23 mouse cellular contexts compared by ENCODE assay signal in the genomic region with DNA sequence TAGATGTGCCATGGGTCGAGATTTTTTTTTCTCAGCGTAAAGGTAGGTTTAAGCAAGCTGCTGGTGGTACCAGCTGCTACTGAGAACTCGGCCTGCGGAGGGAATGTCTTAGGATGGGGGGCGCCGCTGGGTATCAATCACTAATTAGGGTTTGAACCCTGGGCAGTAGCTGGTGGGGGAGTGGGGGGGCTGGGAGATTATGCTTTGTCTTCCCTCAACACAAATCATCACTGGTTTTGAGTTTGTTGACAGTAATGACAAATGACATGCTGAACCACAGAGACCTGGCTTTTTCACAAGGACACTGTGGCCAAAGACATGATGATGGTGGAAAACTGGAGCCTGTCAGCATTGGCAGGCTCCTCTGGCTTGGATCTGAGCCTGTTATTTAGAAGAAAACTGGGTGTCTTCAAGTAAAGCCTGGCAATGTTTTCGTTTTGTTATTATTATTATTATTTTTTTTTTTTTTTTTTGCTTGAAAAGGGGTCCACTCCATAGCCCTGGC.
"Had no signal": no experiment of that assay in that cellular context is flagged by ENCODE, and none has a peak within 500 bp of the region (broad histone marks: within the 10 kb centered on the region; RNA-seq: fewer than 3 reads in every experiment).

No protein-coding gene starts in this region.

- H3K27me3 ChIP-seq: limb, embryonic 12.5 days; limb, embryonic 15.5 days; liver, embryonic 12.5 days; liver, embryonic 15.5 days; lung, embryonic 15.5 days; megakaryocyte, embryonic 14.5 days; midbrain, embryonic 13.5 days; neural tube, embryonic 13.5 days; stomach, embryonic 15.5 days had no signal

- DNase-seq: kidney, adult 2 months; kidney, postnatal 25 days; left cerebral cortex, postnatal 4 days; lung, adult 18-20 months; lung, postnatal 10 days; lung, postnatal 36 days; right cerebral cortex, postnatal 25 days; spleen, adult 18-20 months; thymus, postnatal 25 days had no signal

- ATAC-seq: liver, embryonic 12.5 days; midbrain, embryonic 13.5 days; midbrain, embryonic 16.5 days had no signal

- H3K27ac ChIP-seq: kidney, postnatal 0 days; layer of hippocampus, adult 2 months; limb, embryonic 12.5 days; limb, embryonic 15.5 days; liver, embryonic 12.5 days; liver, embryonic 15.5 days; lung, embryonic 15.5 days; midbrain, embryonic 10.5 days; midbrain, embryonic 13.5 days; neural tube, embryonic 13.5 days; stomach, embryonic 15.5 days had no signal

- H3K9me3 ChIP-seq: limb, embryonic 12.5 days; limb, embryonic 15.5 days; liver, embryonic 12.5 days; liver, embryonic 15.5 days; lung, embryonic 15.5 days; midbrain, embryonic 10.5 days; midbrain, embryonic 13.5 days; neural tube, embryonic 13.5 days; stomach, embryonic 15.5 days had no signal

- H3K4me3 ChIP-seq: layer of hippocampus, adult 2 months; limb, embryonic 12.5 days; limb, embryonic 15.5 days; liver, embryonic 12.5 days; liver, embryonic 15.5 days; lung, embryonic 15.5 days; megakaryocyte, embryonic 14.5 days; midbrain, embryonic 10.5 days; midbrain, embryonic 13.5 days; myocyte; neural tube, embryonic 13.5 days; stomach, embryonic 15.5 days had no signal

- H3K4me1 ChIP-seq: limb, embryonic 12.5 days; limb, embryonic 15.5 days; liver, embryonic 12.5 days; liver, embryonic 15.5 days; lung, embryonic 15.5 days; megakaryocyte, embryonic 14.5 days; midbrain, embryonic 13.5 days; neural tube, embryonic 13.5 days; stomach, embryonic 15.5 days had no signal

- H3K4me2 ChIP-seq: limb, embryonic 12.5 days; limb, embryonic 15.5 days; liver, embryonic 12.5 days; liver, embryonic 15.5 days; lung, embryonic 15.5 days; midbrain, embryonic 13.5 days; neural tube, embryonic 13.5 days; stomach, embryonic 15.5 days had no signal

- H3K36me3 ChIP-seq: limb, embryonic 12.5 days; limb, embryonic 15.5 days; liver, embryonic 12.5 days; liver, embryonic 15.5 days; lung, embryonic 15.5 days; midbrain, embryonic 10.5 days; midbrain, embryonic 13.5 days; neural tube, embryonic 13.5 days; stomach, embryonic 15.5 days had no signal

- H3K9ac ChIP-seq: limb, embryonic 12.5 days; limb, embryonic 15.5 days; liver, embryonic 12.5 days; liver, embryonic 15.5 days; lung, embryonic 15.5 days; midbrain, embryonic 13.5 days; neural tube, embryonic 13.5 days; stomach, embryonic 15.5 days had no signal
